Mouse (Mus musculus) lung, embryonic 15.5 days (tissue): Measurements from ENCODE around the gene Gm40193. TPM values are rescaled to one million over a fixed set of nuclear protein-coding genes. Genes with fewer than 3 reads are reported as not detected.
"Not testable (repeated sequence)": the region's sequence is repeated elsewhere in the genome, so short reads cannot be mapped to it uniquely, and the experiment has no call there.

Source experiments
- ATAC-seq: fragments of 200-750 bp; cut with Nextera tagmentation; 2 replicates; pipeline ENCODE4 v1.8.0; 2017; ENCODE audit warnings: moderate number of reproducible peaks, borderline replicate concordance; ENCODE audit not compliant: low FRiP score, low TSS enrichment; ENCODE audit errors: extremely low read depth
- H3K27ac ChIP-seq: fragments of 300-500 bp; sonication (generic); 2 replicates; pipeline ENCODE4 v1.5.1; 2015; ENCODE audit warnings: moderate library complexity, mild to moderate bottlenecking, inconsistent platforms
- H3K27me3 ChIP-seq: fragments of 300-500 bp; sonication (generic); 2 replicates; pipeline ENCODE4 v1.6.1; 2015; ENCODE audit warnings: inconsistent platforms
- H3K36me3 ChIP-seq: fragments of 300-500 bp; sonication (generic); 2 replicates; pipeline ENCODE4 v1.6.1; 2015; ENCODE audit warnings: inconsistent platforms
- H3K4me1 ChIP-seq: fragments of 300-500 bp; sonication (generic); 2 replicates; pipeline ENCODE4 v1.6.1; 2015; ENCODE audit warnings: inconsistent platforms
- H3K4me2 ChIP-seq: fragments of 300-500 bp; sonication (generic); 2 replicates; pipeline ENCODE4 v1.6.1; 2015; ENCODE audit warnings: inconsistent platforms, mild to moderate bottlenecking, moderate library complexity
- H3K4me3 ChIP-seq: fragments of 300-500 bp; sonication (generic); 2 replicates; pipeline ENCODE4 v1.5.1; 2015; ENCODE audit warnings: mild to moderate bottlenecking, inconsistent platforms
- H3K9ac ChIP-seq: fragments of 300-500 bp; sonication (generic); 2 replicates; pipeline ENCODE4 v1.6.1; 2015; ENCODE audit warnings: inconsistent platforms
- H3K9me3 ChIP-seq: fragments of 300-500 bp; sonication (generic); 2 replicates; pipeline ENCODE4 v1.6.1; 2016; ENCODE audit warnings: inconsistent platforms
- WGBS: fragments of 180-500 bp; shearing (Covaris S2); methylation state at CpG from one replicate; pipeline ENCODE4 v1.1.7; 2015; 5-methylcytosine and 5-hydroxymethylcytosine counted together
- polyA plus RNA-seq: library from polyadenylated mRNA; unstranded; fragments of >200 nt; fragmentation: Nextera tagmentation; extraction: Ambion mirVana; gene quantifications from 2 replicates; pipeline ENCODE4 v1.2.1, GENCODE M21; 2015

Gene Gm40193
- polyA plus RNA-seq, 1 experiment from 2014 or later, result not detected

DNA sequence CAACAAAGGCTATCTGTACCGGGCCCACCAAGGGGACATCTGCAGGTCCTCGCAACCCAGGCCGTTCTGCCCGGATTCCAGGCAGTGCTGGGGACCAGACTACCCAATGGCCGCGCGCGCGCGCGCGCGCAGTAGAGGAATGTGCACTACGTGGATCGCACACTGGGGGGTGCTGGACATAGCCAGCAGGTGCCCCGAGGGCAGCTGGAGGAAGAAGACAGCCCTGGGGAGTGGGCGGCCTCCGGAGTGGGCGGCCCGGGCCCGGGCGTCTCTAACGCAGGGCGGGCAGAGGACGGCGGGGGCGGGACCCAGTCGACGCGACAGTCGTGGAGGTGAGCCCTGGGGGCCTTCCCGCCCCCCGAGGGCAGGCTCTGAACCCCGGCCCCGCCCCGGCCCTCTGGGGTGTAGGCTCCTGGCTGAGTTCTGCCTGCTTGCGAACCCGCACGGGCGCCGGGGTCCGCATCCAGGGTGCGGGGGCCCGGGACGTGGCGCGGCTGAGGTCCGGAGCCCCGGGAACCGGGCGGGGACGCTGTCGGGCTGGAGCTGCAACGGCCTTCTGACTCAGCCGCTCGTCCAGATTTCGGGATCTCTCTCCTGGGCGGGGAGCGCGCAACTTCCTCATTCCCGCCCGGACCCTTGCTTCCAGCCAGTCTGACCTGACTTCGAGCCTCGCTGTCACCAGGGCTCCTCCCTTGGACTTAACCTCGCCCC lies 7.3 kb upstream of the Gm40193 start, which contains the start of gene Pld2:
TSS of gene Pld2 (plus strand) at position 188 of the 711 bp plus-strand sequence.
- ATAC-seq, result peak; percentile 97
- peak within 1 kb of the TSS; percentile 69 for H3K4me2 ChIP-seq
- no peaks in the 10 kb centered on the region for H3K36me3 ChIP-seq
- WGBS, result under 1% methylated on average over 64 of the region's 65 CpGs
- H3K4me3 ChIP-seq, result peak within 1 kb of the TSS; percentile 59
- peak within 1 kb of the TSS; percentile 76 for H3K27ac ChIP-seq
- peaks cover 6% of the 10 kb centered on the region; the same call in 1 of the 2 replicates for H3K4me1 ChIP-seq
- H3K27me3 ChIP-seq, result no peaks in the 10 kb centered on the region
- no peaks in the 10 kb centered on the region for H3K9me3 ChIP-seq
- peak within 1 kb of the TSS; percentile 54 for H3K9ac ChIP-seq

DNA sequence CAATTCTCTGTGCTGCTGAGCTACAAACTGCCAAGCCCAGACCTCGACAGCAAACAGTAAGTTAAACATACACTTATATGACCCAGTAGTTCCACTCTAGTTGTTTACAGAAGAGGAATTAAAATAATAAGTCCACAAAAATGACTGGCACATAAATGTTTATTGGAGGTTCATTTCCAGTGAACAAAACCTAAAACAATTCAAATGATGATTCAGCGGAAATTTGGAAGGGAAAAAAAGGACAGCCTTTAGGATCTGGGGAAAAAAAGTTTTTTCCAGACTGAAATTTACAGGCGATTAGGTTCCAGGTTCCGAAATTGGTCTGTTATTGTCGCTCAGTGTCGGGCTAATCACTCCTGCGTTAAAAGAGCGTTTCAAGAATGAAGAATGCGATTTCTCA lies 6.7 kb upstream of the Gm40193 start:
- 15% methylated on average over 9 of the region's 9 CpGs for WGBS
- peak overlapping the region; percentile 59 for H3K4me3 ChIP-seq
- no peaks in the 10 kb centered on the region for H3K36me3 ChIP-seq
- peak overlapping the region; percentile 69 for H3K4me2 ChIP-seq
- no peaks in the 10 kb centered on the region for H3K9me3 ChIP-seq
- ATAC-seq, result no peak
- H3K9ac ChIP-seq, result peak overlapping the region; percentile 54; the same call in 1 of the 2 replicates
- peaks cover 6% of the 10 kb centered on the region; the same call in 1 of the 2 replicates for H3K4me1 ChIP-seq
- 0 out of 2 replicates have a peak overlapping the region, but pooled peaks have one; percentile 11 for H3K27ac ChIP-seq
- H3K27me3 ChIP-seq, result no peaks in the 10 kb centered on the region

DNA sequence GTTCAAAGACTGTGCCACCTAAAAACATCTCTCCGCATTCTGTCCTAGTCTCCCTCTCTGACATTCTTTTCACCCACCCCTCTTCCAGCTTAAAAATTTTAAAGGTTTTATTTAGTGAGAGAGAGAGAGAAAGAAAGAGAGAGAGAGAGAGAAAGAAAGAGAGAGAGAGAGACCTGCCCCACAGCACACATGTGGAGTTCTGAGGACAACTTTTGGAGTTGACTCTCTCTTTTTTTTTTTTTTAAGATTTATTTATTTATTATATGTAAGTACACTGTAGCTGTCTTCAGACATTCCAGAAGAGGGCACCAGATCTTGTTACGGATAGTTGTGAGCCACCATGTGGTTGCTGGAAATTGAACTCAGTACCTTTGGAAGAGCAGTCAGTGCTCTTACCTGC lies 1.7 kb downstream of the Gm40193 start:
- not testable (repeated sequence) for H3K4me3 ChIP-seq, H3K27ac ChIP-seq, H3K9ac ChIP-seq, H3K9me3 ChIP-seq, H3K27me3 ChIP-seq, ATAC-seq, H3K4me2 ChIP-seq, H3K4me1 ChIP-seq
- WGBS, result 74% methylated on average over 2 of the region's 2 CpGs
- H3K36me3 ChIP-seq, result peaks cover 29% of the 10 kb centered on the region

DNA sequence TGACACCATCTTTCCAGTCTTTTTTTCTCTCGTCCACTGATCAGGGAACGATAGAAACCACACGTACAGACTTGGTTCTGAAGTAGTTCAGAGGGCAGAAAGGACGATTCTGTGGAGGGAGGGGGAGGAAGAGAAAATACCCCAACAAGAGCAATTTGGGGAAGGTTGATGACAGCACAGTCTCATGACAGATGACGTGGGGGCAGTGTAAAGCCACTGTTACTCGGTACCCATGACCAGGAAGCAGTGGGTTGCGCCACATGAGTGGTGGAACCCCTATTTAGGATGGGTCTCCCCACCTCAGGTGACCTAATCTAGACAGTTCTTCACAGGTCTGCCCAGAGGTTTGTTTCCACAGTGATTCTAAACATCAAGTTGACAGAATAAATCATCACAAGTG lies 4.1 kb downstream of the Gm40193 start:
- peaks cover 14% of the 10 kb centered on the region for H3K4me1 ChIP-seq
- H3K4me2 ChIP-seq, result no peak overlapping the region
- peaks cover 29% of the 10 kb centered on the region for H3K36me3 ChIP-seq
- H3K4me3 ChIP-seq, result no peak overlapping the region
- H3K27ac ChIP-seq, result no peak overlapping the region
- H3K27me3 ChIP-seq, result no peaks in the 10 kb centered on the region
- WGBS, result 78% methylated on average over 7 of the region's 7 CpGs
- no peak overlapping the region for H3K9ac ChIP-seq
- H3K9me3 ChIP-seq, result no peaks in the 10 kb centered on the region
- ATAC-seq, result no peak

DNA sequence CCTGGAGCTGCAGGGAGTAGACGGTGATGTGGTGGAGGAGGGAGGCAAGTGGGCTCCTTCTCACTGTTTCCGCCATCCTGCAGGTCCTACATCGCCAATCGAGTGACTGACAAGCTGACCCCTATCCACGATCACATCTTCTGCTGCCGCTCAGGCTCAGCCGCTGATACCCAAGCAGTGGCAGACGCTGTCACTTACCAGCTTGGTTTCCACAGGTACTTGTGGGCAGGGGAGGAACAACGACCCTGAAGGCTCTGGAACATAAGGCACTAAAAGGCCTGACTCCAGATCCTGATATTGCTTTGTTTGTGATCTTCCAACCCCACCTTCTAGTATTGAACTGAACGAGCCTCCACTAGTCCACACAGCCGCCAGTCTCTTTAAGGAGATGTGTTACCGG lies 6.5 kb downstream of the Gm40193 start:
- no peak for ATAC-seq
- 86% methylated on average over 12 of the region's 12 CpGs for WGBS
- H3K9ac ChIP-seq, result peak overlapping the region; percentile 64

DNA sequence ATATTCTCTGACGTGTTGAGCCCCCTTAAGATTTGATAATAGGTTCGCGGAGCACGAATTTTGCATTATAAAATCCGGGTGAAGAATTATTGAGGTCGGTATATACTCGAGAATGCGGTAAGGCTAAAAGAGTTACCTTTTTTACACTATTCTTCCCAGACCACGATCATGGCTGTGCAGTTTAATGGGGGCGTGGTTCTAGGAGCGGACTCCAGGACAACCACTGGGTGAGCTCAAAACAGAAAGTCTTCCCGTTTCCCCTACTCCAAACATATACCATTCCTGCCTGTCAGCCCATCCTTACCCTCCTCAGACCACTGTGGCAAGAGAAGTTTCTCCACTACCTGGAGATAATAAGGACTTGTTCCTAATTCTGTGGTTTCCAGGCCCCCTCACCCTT lies 7.0 kb downstream of the Gm40193 start:
- Histone ChIP-seq H3K9ac (peak overlapping the region; percentile 64), H3K27me3 (no peaks in the 10 kb centered on the region), H3K36me3 (peaks cover 29% of the 10 kb centered on the region), H3K9me3 (no peaks in the 10 kb centered on the region), H3K4me3 (peak overlapping the region; percentile 72), H3K4me2 (peak overlapping the region; percentile 80), H3K27ac (no peak overlapping the region), H3K4me1 (peaks cover 14% of the 10 kb centered on the region)
- no peak for ATAC-seq
- 1% methylated on average over 12 of the region's 12 CpGs for WGBS

More for the DNA sequence above, 6.5 kb downstream of the Gm40193 start:
- Histone ChIP-seq H3K9me3 (no peaks in the 10 kb centered on the region), H3K4me2 (peak overlapping the region; percentile 80), H3K27me3 (no peaks in the 10 kb centered on the region), H3K4me3 (peak overlapping the region; percentile 72), H3K36me3 (peaks cover 29% of the 10 kb centered on the region), H3K27ac (no peak overlapping the region), H3K4me1 (peaks cover 14% of the 10 kb centered on the region)

DNA sequence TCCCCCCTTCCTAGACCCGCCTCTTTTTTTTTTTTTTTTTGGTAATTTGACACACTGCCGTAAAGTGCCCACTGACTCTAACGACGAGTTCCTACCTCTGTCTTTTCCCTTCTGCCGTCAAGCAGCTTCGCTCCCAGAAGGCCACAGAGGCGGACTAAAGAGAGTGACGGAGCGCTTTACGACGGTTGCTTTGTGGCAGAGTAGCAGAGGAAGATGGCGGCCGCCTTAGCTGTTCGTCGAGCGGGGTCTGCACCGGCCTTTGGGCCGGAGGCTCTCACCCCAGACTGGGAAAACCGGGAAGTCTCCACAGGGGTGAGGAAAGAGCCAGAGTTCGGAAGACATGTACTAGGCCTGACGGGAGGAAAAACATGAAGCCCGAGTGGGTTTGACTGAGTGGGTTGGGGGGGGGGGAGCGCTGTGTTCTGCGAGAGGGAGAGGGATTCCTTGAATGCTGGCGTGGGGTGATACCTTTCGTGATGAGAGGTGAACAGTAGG lies 7.5 kb downstream of the Gm40193 start, which contains the start of gene Psmb6:
TSS of gene Psmb6 (plus strand) at position 184 of the 495 bp plus-strand sequence.
- Histone ChIP-seq H3K36me3 (peaks cover 29% of the 10 kb centered on the region), H3K4me2 (peak within 1 kb of the TSS; percentile 80), H3K27ac (no peak within 1 kb of the TSS; the same call in 1 of the 2 replicates), H3K4me1 (peaks cover 15% of the 10 kb centered on the region), H3K9ac (peak within 1 kb of the TSS; percentile 64), H3K4me3 (peak within 1 kb of the TSS; percentile 72), H3K27me3 (0 out of 2 replicates have a peak, but pooled peaks cover under 1% of the 10 kb centered on the region), H3K9me3 (no peaks in the 10 kb centered on the region)
- under 1% methylated on average over 25 of the region's 26 CpGs for WGBS
- ATAC-seq, result peak; percentile 92

DNA sequence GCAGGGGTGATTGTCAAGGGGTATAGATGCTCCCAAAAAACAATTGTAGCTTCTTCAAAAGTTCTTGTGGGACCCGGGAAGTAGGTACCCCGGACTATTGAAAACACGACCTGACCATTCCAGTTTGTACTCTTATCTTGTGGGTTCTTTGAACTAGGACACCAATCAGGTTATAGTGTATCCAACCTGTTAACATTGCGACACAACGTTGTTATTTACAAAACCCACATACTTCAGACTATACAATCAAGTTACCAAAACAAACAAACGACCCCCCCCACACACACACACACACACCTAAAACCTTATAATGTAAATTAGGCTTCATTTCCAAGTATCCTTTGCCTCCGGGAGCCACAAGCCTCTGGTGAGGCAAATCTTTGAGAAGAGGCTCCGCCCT lies 8.0 kb downstream of the Gm40193 start:
- H3K36me3 ChIP-seq, result peaks cover 29% of the 10 kb centered on the region
- H3K27me3 ChIP-seq, result 0 out of 2 replicates have a peak, but pooled peaks cover 3% of the 10 kb centered on the region
- no peak overlapping the region; the same call in 1 of the 2 replicates for H3K27ac ChIP-seq
- peaks cover 20% of the 10 kb centered on the region for H3K4me1 ChIP-seq
- ATAC-seq, result peak; percentile 13
- H3K9me3 ChIP-seq, result no peaks in the 10 kb centered on the region
- H3K4me2 ChIP-seq, result peak overlapping the region; percentile 56
- WGBS, result 5% methylated on average over 8 of the region's 8 CpGs
- H3K9ac ChIP-seq, result peak overlapping the region; percentile 64; the same call in 1 of the 2 replicates
- peak overlapping the region; percentile 72 for H3K4me3 ChIP-seq

DNA sequence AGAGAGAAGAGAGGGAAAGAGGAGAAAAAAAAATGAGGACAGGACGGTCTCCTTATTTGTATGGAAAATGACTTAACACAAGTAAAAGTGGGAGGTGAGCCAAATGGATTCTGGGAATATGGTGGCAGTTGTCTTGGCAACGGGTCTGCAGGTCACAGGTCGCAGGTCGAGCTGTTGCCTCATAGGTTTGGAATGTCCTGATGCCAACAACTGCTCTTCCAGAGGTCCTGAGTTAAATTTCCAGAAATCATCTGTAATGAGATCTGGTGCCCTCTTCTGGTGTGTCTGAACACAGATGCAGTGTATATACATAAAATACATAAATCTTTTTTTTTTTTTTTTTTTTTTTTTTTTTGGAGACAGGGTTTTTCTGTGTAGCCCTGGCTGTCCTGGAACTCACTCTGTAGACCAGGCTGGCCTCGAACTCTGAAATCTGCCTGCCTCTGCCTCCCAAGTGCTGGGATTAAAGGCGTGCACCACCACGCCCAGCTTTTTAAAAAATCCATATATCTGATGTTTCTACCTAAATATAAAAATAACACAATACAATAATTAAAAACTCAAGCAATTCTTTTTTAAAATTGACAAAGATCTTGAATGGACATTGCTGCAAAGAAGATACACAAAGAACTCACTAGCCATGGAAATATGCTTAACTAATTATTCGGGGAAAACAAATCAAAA lies 9.3 kb downstream of the Gm40193 start:
- 83% methylated on average over 8 of the region's 8 CpGs for WGBS
- not testable (repeated sequence) for H3K27me3 ChIP-seq, ATAC-seq, H3K9ac ChIP-seq, H3K27ac ChIP-seq, H3K4me3 ChIP-seq, H3K4me2 ChIP-seq, H3K9me3 ChIP-seq
- Histone ChIP-seq H3K36me3 (peaks cover 24% of the 10 kb centered on the region), H3K4me1 (peaks cover 23% of the 10 kb centered on the region)

DNA sequence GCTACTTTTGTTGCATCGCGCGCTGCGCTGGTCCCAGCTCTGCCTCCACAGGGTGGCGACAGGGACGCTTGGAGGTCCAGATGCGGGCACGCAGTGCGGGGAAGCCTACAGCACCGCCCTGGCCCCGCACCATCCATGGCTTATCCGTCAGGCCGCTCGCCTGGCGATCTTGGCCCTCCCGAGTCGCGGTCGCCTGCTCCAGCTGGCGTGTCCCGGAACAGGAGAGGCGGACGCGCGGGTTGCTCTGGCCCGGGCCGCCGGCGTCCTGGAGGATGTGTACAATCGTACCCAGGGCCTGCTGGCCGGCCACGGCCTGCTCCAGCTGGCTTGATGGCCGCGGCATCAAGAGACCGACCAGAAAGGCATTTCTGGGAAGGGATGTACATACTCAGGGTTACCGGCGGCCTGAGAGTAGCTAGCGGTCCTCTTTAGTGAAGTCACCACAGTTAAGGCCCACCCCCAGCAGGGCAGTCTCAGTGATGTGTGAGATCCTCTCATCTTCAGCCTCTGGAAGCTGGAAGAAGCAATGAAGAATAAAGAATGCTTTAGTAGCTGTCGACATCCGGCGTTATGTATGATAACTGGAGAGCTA lies 12.5 kb downstream of the Gm40193 start:
- peak overlapping the region; percentile 76 for H3K4me2 ChIP-seq
- H3K4me1 ChIP-seq, result peaks cover 13% of the 10 kb centered on the region
- H3K9me3 ChIP-seq, result no peaks in the 10 kb centered on the region
- peak overlapping the region; percentile 84 for H3K27ac ChIP-seq
- H3K27me3 ChIP-seq, result 0 out of 2 replicates have a peak, but pooled peaks cover 3% of the 10 kb centered on the region
- H3K4me3 ChIP-seq, result peak overlapping the region; percentile 45
- 8% methylated on average over 41 of the region's 41 CpGs for WGBS
- H3K9ac ChIP-seq, result peak overlapping the region; percentile 65
- no peaks in the 10 kb centered on the region for H3K36me3 ChIP-seq
- peak; percentile 67; the same call in 1 of the 2 replicates for ATAC-seq

DNA sequence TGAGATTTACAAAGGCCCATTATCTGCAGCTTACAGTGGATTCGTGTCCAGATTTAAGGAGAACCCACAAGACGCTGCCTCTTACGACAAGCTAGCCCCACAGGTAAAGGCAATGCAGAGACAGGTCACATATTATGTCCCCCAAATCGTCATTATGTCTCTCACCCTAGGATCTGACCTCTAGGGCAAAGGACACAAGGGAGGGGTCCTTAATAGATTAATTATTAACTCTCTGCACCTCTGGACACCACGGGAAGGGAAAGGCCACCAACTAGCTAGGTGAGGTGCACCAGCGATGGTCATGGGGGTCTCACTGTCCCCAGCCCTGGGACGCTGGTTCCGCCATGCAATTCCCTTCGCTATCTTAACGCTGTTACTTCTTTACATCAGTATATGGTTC lies 13.8 kb downstream of the Gm40193 start, which contains the start of gene Gltpd2:
TSS of gene Gltpd2 (plus strand) at position 274 of the 400 bp plus-strand sequence.
- 79% methylated on average over 10 of the region's 10 CpGs for WGBS
- no peak for ATAC-seq

More for the DNA sequence above, 13.8 kb downstream of the Gm40193 start, which contains the start of gene Gltpd2:
- H3K9me3 ChIP-seq, result no peaks in the 10 kb centered on the region
- peak within 1 kb of the TSS; percentile 45 for H3K4me3 ChIP-seq
- 0 out of 2 replicates have a peak, but pooled peaks cover 3% of the 10 kb centered on the region for H3K27me3 ChIP-seq
- H3K36me3 ChIP-seq, result no peaks in the 10 kb centered on the region
- H3K27ac ChIP-seq, result peak within 1 kb of the TSS; percentile 84
- H3K9ac ChIP-seq, result peak within 1 kb of the TSS; percentile 65
- peaks cover 9% of the 10 kb centered on the region; the same call in 1 of the 2 replicates for H3K4me1 ChIP-seq
- peak within 1 kb of the TSS; percentile 76 for H3K4me2 ChIP-seq
